Mouse (Mus musculus): ENCODE measurements at regions not wholly inside any gene's neighbourhood (a gene's known extent, or its start where the extent isn't known, plus 50 kb on each side); places are given as distances from the start of the nearest gene placed in this dataset.

GRCm38 (mm10) chr8:4839087-4839486 is 59.7 kb upstream of the Shcbp1 start:
- TF ChIP-seq CTCF (IDR thresholded peaks at IDR 0.05; ENCODE audit: extremely low read depth, insufficient read length, insufficient replicate concordance, low read depth, low read length) (no peak), POLR2A (IDR thresholded peaks at IDR 0.05; ENCODE audit: low read depth, low read length) (no peak)

Measured in small intestine, adult 2 months (tissue).